Mouse (Mus musculus): ENCODE data around the gene 3110009E18Rik. TPM values are rescaled to one million over a fixed set of nuclear protein-coding genes. Genes with fewer than 3 reads are reported as not detected.

3110009E18Rik gene
- polyA plus RNA-seq, 1 experiment from 2014 or later, result 21.3 TPM

DNA sequence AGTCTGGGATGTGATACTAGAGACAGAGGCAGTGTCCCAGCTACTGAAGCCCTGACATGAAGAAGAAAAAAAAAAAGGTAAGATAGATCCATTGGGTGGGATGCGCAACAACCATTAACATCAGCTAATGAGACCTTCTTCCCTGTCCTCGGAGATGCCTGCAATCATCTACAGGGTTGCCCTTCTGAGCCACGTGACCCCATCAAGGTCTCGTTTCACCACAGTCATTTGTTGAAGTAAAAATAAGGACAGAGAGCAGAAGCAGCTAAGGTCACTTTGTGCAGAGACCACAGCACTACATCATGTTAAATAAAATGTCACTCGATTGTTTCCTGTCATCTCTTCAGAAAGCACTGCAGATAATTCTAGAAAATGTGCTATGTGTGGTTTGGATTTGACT, 82.8 kb downstream of the 3110009E18Rik start:
- DNase-seq (ENCODE audit: low spot score), result no peak
- no peak for ATAC-seq (replicated peaks; ENCODE audit: low FRiP score, low TSS enrichment, low read depth)
- H3K4me3 ChIP-seq (ENCODE audit: low read depth, low read length), result no peak overlapping the region
- H3K27ac ChIP-seq (ENCODE audit: low read depth), result no peak overlapping the region
- H3K4me2 ChIP-seq (ENCODE audit: low read length), result no peak overlapping the region
- H3K27me3 ChIP-seq (replicated peaks; ENCODE audit: control insufficient read depth, insufficient read depth, low read length), result no peaks in the 10 kb centered on the region
- H3K9me3 ChIP-seq (ENCODE audit: control insufficient read depth, low read length), result no peaks in the 10 kb centered on the region
- H3K4me1 ChIP-seq (replicated peaks; ENCODE audit: control insufficient read depth, insufficient read depth, low read length), result no peaks in the 10 kb centered on the region
- no peaks in the 10 kb centered on the region for H3K36me3 ChIP-seq (ENCODE audit: control insufficient read depth, insufficient read depth, low read length)
- H3K9ac ChIP-seq (ENCODE audit: low read length), result no peak overlapping the region
- 74% methylated on average over 5 of the region's 5 CpGs for WGBS

DNA sequence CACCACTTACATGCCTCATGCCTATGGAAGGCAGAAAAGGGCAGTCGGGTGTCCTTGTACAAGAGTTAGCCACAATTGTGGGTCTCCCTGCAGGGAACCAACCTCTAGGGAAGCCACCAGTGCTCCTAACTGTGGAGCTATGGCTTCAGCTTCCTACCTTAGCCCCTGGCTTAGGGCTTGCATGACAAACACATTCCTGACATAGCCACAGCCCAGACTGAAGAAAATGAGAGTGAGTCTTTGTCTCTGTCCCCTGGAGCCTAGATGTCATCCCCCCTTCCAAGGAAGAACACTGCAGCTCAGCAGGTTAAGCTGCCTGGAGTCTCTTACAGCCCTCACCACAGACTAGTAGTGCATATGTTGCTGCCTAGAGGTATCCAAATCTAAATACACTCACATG, 83.8 kb downstream of the 3110009E18Rik start:
- Histone ChIP-seq H3K36me3 (ENCODE audit: control insufficient read depth, insufficient read depth, low read length) (no peaks in the 10 kb centered on the region), H3K9ac (ENCODE audit: low read length) (no peak overlapping the region), H3K4me2 (ENCODE audit: low read length) (no peak overlapping the region), H3K27me3 (replicated peaks; ENCODE audit: control insufficient read depth, insufficient read depth, low read length) (no peaks in the 10 kb centered on the region), H3K27ac (ENCODE audit: low read depth) (no peak overlapping the region), H3K4me1 (replicated peaks; ENCODE audit: control insufficient read depth, insufficient read depth, low read length) (no peaks in the 10 kb centered on the region), H3K9me3 (ENCODE audit: control insufficient read depth, low read length) (no peaks in the 10 kb centered on the region), H3K4me3 (ENCODE audit: low read depth, low read length) (no peak overlapping the region)
- 55% methylated on average over 1 of the region's 1 CpGs for whole genome bisulfite sequencing
- DNase-seq (ENCODE audit: low spot score) (no peak), ATAC-seq (replicated peaks; ENCODE audit: low FRiP score, low TSS enrichment, low read depth) (no peak)

DNA sequence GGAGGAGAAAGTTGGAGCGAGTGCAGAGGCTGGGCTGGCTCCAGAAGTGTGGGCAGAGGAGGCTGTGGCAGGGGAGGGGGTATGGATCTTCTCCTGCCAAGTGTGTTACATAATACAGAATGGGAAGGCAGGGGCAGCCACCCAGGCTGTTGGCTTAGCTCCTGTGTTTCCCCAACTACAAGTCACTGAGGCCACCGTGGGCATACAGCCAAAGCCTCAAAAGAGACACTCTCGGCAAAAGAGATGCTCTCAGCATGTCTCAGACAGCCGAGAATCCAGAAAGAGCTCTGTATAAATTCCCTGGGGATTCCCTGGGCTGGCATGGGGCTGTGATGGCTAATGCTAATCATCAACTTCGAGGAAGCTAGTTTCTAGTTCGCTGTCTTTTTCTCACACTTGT, 86.6 kb downstream of the 3110009E18Rik start:
- Histone ChIP-seq H3K9me3 (ENCODE audit: control insufficient read depth, low read length) (no peaks in the 10 kb centered on the region), H3K36me3 (ENCODE audit: control insufficient read depth, insufficient read depth, low read length) (no peaks in the 10 kb centered on the region), H3K4me3 (ENCODE audit: low read depth, low read length) (no peak overlapping the region), H3K27ac (ENCODE audit: low read depth) (no peak overlapping the region), H3K4me2 (ENCODE audit: low read length) (no peak overlapping the region), H3K9ac (ENCODE audit: low read length) (no peak overlapping the region), H3K4me1 (replicated peaks; ENCODE audit: control insufficient read depth, insufficient read depth, low read length) (no peaks in the 10 kb centered on the region), H3K27me3 (replicated peaks; ENCODE audit: control insufficient read depth, insufficient read depth, low read length) (no peaks in the 10 kb centered on the region)
- ATAC-seq (replicated peaks; ENCODE audit: low FRiP score, low TSS enrichment, low read depth) (no peak), DNase-seq (ENCODE audit: low spot score) (no peak)
- 72% methylated on average over 6 of the region's 6 CpGs for WGBS

DNA sequence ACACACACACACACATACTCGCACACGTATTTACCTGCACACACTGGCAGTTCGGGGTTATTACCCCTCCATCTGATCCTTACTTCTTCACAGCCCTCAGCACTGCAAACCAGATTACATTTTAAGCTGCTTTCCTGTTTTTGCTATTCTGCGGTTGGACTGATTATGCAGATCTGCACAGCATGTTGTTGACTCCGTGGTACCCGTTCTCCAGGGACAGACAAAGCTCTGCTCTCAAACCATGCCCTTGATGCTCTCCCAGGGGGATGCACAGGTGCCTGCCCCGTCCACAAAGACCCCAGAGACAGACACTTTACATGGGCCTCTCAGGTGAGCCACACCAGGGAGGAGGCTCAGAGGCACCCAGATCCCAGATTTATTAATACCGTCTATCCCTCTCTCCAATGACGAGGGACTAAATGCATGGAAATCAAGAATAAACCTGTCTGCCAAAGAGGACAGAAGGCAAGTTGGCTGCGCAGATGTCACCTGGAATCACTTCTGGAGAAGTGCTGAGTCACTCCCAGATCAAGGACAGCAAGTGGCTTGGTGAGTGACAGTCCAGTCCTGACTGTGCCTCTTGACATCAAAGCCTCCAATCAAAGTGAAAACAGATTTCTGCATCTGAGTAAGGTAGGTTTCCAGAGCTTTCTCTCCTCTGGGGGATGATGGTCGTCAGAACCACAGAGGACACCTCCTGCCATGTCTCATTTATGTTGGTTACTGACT, 87.7 kb downstream of the 3110009E18Rik start:
- Histone ChIP-seq H3K36me3 (ENCODE audit: control insufficient read depth, insufficient read depth, low read length) (no peaks in the 10 kb centered on the region), H3K4me3 (ENCODE audit: low read depth, low read length) (no peak overlapping the region), H3K4me2 (ENCODE audit: low read length) (no peak overlapping the region), H3K27ac (ENCODE audit: low read depth) (no peak overlapping the region), H3K9me3 (ENCODE audit: control insufficient read depth, low read length) (no peaks in the 10 kb centered on the region), H3K4me1 (replicated peaks; ENCODE audit: control insufficient read depth, insufficient read depth, low read length) (no peaks in the 10 kb centered on the region), H3K9ac (ENCODE audit: low read length) (no peak overlapping the region), H3K27me3 (replicated peaks; ENCODE audit: control insufficient read depth, insufficient read depth, low read length) (no peaks in the 10 kb centered on the region)
- DNase-seq (ENCODE audit: low spot score) (no peak), ATAC-seq (replicated peaks; ENCODE audit: low FRiP score, low TSS enrichment, low read depth) (no peak)
- WGBS, result 79% methylated on average over 11 of the region's 11 CpGs

DNA sequence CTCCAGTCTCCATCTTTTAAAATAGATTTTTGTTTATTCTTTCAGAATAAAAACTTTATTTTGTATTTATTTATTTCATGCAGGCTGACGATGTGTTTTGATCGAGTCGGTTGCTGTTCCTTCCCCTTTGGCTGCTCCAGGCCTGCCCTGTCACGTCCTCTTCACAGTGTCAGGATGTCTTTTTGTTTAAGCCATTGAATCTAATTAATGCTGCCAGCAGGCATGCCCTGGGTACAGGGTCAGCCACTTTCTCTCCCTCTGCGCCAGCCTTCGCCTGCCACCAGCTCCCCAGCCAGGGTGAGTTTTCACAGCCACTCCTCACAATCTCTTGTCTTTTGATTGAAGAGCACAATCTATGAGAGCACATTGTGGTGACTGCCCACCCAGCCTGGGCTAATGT, 99.9 kb downstream of the 3110009E18Rik start:
- Histone ChIP-seq H3K27me3 (replicated peaks; ENCODE audit: control insufficient read depth, insufficient read depth, low read length) (no peaks in the 10 kb centered on the region), H3K4me3 (ENCODE audit: low read depth, low read length) (no peak overlapping the region)
- no peak for ATAC-seq (replicated peaks; ENCODE audit: low FRiP score, low TSS enrichment, low read depth)

DNA sequence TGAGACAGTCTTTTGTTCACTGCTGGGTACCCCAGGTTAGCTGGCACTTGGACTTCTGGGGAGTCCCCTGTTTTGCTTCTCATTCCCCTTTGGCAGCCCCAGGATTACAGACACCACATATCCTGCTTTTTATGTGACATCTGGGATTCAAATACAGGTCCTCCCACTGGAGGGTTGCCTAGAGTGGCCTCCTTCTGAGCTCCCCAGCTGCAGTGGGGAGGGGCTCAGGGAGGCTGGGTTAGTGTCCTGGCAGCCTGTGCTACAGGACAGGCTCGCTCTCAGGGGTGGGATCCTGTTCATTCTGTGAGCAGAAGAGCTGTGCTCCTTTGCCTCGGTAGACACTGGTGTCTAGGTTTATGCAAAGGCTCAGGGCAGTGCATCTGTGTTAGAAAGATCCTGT, 100.3 kb downstream of the 3110009E18Rik start:
- H3K27ac ChIP-seq (ENCODE audit: low read depth), result no peak overlapping the region
- no peak overlapping the region for H3K4me3 ChIP-seq (ENCODE audit: low read depth, low read length)
- no peaks in the 10 kb centered on the region for H3K9me3 ChIP-seq (ENCODE audit: control insufficient read depth, low read length)
- no peaks in the 10 kb centered on the region for H3K36me3 ChIP-seq (ENCODE audit: control insufficient read depth, insufficient read depth, low read length)
- DNase-seq (ENCODE audit: low spot score), result no peak
- 34% methylated on average over 2 of the region's 2 CpGs for WGBS
- no peaks in the 10 kb centered on the region for H3K4me1 ChIP-seq (replicated peaks; ENCODE audit: control insufficient read depth, insufficient read depth, low read length)
- no peak overlapping the region for H3K4me2 ChIP-seq (ENCODE audit: low read length)
- ATAC-seq (replicated peaks; ENCODE audit: low FRiP score, low TSS enrichment, low read depth), result no peak
- H3K27me3 ChIP-seq (replicated peaks; ENCODE audit: control insufficient read depth, insufficient read depth, low read length), result no peaks in the 10 kb centered on the region
- no peak overlapping the region for H3K9ac ChIP-seq (ENCODE audit: low read length)

More for the DNA sequence above, 99.9 kb downstream of the 3110009E18Rik start:
- no peak overlapping the region for H3K27ac ChIP-seq (ENCODE audit: low read depth)
- no peak for DNase-seq (ENCODE audit: low spot score)
- WGBS, result 62% methylated on average over 6 of the region's 6 CpGs
- H3K36me3 ChIP-seq (ENCODE audit: control insufficient read depth, insufficient read depth, low read length), result no peaks in the 10 kb centered on the region
- no peaks in the 10 kb centered on the region for H3K4me1 ChIP-seq (replicated peaks; ENCODE audit: control insufficient read depth, insufficient read depth, low read length)
- no peaks in the 10 kb centered on the region for H3K9me3 ChIP-seq (ENCODE audit: control insufficient read depth, low read length)
- H3K9ac ChIP-seq (ENCODE audit: low read length), result no peak overlapping the region
- H3K4me2 ChIP-seq (ENCODE audit: low read length), result no peak overlapping the region

DNA sequence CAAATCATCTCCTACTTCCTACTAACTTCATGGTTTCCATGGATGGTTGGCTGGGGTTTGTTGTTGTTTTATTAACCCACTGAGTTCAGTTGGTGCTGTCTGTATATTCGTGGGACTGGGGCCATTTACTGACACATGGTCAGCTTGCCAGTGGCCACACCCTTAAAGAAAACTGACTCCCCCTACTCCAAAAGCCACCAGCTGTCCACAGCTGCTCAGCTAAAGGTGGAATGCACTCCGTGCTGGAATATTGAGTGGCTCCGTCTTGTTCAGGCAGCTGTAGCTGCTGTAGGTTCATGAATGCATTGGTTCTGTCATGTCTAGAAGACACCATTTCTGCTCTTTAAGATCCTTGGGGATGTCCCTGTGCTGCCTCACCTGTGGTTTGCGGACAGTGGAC, 102.6 kb downstream of the 3110009E18Rik start:
- H3K27ac ChIP-seq (ENCODE audit: low read depth), result no peak overlapping the region
- no peaks in the 10 kb centered on the region for H3K9me3 ChIP-seq (ENCODE audit: control insufficient read depth, low read length)
- H3K4me2 ChIP-seq (ENCODE audit: low read length), result no peak overlapping the region
- no peaks in the 10 kb centered on the region for H3K4me1 ChIP-seq (replicated peaks; ENCODE audit: control insufficient read depth, insufficient read depth, low read length)
- no peak overlapping the region for H3K4me3 ChIP-seq (ENCODE audit: low read depth, low read length)
- H3K9ac ChIP-seq (ENCODE audit: low read length), result no peak overlapping the region
- no peaks in the 10 kb centered on the region for H3K27me3 ChIP-seq (replicated peaks; ENCODE audit: control insufficient read depth, insufficient read depth, low read length)
- WGBS, result 42% methylated on average over 4 of the region's 4 CpGs
- no peak for ATAC-seq (replicated peaks; ENCODE audit: low FRiP score, low TSS enrichment, low read depth)
- DNase-seq (ENCODE audit: low spot score), result no peak
- H3K36me3 ChIP-seq (ENCODE audit: control insufficient read depth, insufficient read depth, low read length), result no peaks in the 10 kb centered on the region

DNA sequence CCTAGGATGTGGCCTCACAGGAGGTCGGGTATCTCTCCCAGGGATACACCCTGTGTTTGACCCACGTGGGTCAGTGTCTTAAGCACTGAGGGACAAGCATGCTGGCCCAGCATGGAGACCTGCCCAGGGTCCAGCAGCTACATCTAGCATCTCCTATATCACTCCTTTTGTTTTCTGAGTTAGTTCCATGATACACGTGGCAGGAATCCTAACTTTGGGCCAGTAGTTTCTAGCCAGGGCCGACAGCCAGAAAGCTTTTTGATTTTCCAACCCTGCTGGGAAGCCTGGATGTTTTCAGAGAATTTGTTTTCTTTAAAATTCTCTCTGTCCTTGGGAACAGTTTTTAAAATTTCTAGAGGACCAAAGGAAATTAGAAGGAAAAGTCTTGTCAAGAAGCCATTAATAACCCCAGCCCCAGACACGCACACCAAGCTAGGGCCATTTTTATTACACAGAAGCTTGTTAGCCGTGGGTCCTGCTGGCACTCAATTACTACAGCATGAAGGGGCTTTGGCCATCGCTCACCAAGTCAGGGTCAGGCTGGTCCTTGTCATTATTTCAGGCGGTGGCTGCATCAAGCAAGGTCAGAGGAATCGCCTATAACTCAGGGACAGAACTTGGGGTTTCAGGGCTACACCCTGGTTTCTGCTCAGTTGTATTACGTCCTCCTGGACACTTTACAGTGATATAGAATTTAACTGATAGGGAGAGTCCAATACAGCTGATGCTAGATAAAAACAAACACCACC, 108.9 kb downstream of the 3110009E18Rik start:
- DNase-seq (ENCODE audit: low spot score) (no peak), ATAC-seq (replicated peaks; ENCODE audit: low FRiP score, low TSS enrichment, low read depth) (no peak)
- Histone ChIP-seq H3K4me3 (ENCODE audit: low read depth, low read length) (no peak overlapping the region), H3K36me3 (ENCODE audit: control insufficient read depth, insufficient read depth, low read length) (no peaks in the 10 kb centered on the region), H3K27me3 (replicated peaks; ENCODE audit: control insufficient read depth, insufficient read depth, low read length) (no peaks in the 10 kb centered on the region), H3K4me1 (replicated peaks; ENCODE audit: control insufficient read depth, insufficient read depth, low read length) (no peaks in the 10 kb centered on the region), H3K27ac (ENCODE audit: low read depth) (no peak overlapping the region), H3K4me2 (ENCODE audit: low read length) (no peak overlapping the region), H3K9me3 (ENCODE audit: control insufficient read depth, low read length) (no peaks in the 10 kb centered on the region), H3K9ac (ENCODE audit: low read length) (no peak overlapping the region)
- 79% methylated on average over 10 of the region's 10 CpGs for WGBS

DNA sequence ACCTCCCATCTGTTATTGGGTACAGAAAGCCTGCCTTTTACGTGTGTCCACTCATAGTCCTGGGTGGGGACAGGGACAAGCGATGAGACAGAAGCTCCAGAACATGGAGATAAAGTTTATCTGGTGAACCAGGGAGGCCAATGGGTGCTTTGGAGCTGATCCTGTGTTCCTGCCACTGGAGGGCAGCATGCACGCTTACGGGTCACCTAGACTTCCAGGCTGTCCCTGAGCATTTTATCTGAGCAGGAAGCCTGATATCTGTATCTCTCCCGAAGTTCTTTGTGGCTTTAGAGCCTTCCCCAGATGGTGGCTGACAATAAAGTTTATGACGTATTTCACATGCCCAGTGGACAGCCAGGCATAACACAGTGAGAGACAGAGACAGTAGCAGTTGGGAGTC, 110.3 kb downstream of the 3110009E18Rik start:
- Histone ChIP-seq H3K9ac (ENCODE audit: low read length) (no peak overlapping the region), H3K4me1 (replicated peaks; ENCODE audit: control insufficient read depth, insufficient read depth, low read length) (no peaks in the 10 kb centered on the region), H3K4me2 (ENCODE audit: low read length) (no peak overlapping the region), H3K27me3 (replicated peaks; ENCODE audit: control insufficient read depth, insufficient read depth, low read length) (no peaks in the 10 kb centered on the region), H3K4me3 (ENCODE audit: low read depth, low read length) (no peak overlapping the region), H3K27ac (ENCODE audit: low read depth) (no peak overlapping the region), H3K9me3 (ENCODE audit: control insufficient read depth, low read length) (no peaks in the 10 kb centered on the region), H3K36me3 (ENCODE audit: control insufficient read depth, insufficient read depth, low read length) (no peaks in the 10 kb centered on the region)
- peak; percentile 58 for DNase-seq (ENCODE audit: low spot score)
- 33% methylated on average over 6 of the region's 6 CpGs for WGBS
- no peak for ATAC-seq (replicated peaks; ENCODE audit: low FRiP score, low TSS enrichment, low read depth)

Data from intestine, embryonic 14.5 days (tissue).